Mouse (Mus musculus) adrenal gland, adult (tissue): ENCODE data around the gene Polrmt.
"Not testable (repeated sequence)": the region's sequence is repeated elsewhere in the genome, so short reads cannot be mapped to it uniquely, and the experiment has no call there.

ENCODE experiments used
- DNase-seq, 2 experiments: peaks; one replicate each; pipeline ENCODE4 v3.0.0; 2022 to 2023; ENCODE audit warnings: low spot score in 1 of 2; ENCODE audit not compliant: inconsistent age in 2 of 2

The Polrmt gene

DNA sequence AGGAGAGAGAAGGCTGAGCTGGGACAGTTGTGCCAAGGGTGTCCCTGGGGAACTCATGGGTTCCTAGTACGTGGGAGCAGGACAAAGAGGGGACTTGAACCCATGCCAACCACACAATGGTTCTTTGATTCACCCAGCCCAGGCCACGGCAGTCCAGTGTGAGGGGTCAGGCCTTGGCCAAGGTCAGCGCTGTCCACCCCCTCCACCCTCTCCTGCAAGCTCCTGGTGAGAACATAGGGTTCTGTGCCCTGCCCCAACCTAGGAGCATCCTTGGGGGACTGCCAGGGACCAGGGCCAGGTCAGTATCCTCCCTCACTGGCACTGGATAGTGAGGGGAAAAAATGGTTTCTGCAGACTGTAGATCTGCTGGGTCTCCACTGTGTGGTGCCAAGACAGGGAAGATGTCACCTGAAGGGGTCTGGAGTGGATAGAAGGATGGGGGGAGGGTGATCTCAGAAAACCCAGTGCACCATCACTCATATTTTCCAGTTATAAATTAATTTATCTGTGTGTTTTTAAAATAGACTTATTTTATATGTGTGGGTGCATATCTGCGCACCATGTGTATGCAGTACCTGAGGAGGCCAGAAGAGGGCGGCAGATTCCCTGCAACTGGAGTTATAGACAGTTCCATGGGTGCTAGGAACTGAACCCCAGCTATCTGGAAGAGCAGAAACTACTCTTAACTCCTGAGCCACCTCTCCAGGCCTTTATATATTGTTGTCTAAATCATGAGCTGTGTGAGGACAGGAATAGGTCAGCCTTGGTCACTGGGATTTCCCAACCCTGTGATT lies 28.3 kb upstream of the Polrmt start:
- no peak for DNase-seq

DNA sequence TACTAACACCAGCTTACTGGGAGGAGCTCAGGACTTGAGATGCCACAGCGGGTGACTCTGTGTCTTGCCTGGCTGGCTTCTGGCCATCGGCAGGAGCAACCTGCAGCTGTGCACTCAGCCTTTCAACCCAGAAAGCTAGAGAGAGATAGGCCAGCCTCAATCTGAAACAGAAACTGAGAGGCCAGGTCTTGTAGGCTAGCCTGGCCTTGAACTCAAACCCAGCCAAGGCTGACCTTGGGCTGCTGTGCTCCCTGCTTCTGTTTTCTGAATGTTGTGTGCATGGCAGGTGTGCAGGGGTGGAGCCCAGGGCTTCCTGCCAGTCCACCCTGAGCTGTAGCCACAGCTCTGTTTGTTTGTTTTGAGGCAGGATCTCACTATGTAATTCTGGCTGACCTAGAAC lies 26.8 kb upstream of the Polrmt start:
- DNase-seq: peak in 1 of 2 experiments; percentile 68

DNA sequence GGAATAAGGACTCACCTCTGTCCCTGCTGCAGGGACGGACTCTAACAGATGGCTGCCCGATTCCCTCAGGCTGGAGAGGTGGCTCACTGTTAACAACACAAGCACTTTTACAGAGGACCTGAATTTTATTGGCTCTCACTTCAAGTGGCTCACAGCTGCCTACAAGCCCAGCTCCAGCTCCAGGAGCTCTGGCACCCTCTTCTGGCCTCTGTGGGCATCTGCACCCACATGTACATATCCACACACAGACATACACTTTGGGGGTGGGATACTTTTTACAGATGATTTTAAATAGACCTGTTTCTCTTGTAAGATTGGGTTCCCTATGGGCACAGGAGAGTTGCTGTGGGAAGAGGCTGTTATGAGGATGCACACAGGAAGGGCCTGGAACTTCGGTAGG lies 25.9 kb upstream of the Polrmt start:
- DNase-seq: no peak

DNA sequence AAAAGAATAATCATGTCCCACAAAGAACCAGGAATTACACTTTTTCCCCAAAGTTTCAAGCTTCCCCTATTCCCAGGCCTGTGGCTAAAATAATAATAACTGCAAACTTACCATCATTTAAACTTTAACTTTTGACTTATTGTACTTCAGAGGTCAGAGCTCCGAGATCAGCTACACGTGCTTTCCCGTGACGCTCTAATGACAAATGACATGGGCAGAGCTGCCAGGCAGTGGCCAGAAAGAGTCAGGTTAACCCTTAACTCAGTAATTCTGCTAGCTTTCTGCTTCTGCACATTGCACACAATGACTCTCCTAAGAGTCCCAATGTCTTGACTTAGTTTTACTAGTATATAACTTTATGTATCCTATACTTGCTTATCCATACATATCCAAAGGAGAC lies 22.9 kb upstream of the Polrmt start:
- no peak for DNase-seq

DNA sequence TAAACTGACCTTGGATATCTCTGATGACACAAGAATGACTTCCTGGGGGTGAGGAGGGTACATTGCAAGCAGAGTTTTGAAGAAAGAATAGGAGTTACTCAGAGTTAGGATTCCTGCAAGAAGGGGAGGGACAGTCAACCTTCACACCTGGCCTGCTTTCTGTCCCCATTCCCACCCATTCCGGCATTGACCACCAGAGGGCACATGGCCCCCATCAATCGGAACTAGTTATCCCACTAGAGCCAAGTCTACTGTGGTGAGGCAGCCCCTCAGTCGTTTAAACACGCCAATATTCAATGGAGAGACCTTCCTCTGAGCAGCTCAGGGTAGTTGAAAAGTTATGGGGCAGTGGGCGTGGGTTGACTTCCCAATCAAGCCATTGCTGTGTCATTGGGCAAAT lies 22.0 kb upstream of the Polrmt start:
- peak; percentile 81 to 92 for DNase-seq

DNA sequence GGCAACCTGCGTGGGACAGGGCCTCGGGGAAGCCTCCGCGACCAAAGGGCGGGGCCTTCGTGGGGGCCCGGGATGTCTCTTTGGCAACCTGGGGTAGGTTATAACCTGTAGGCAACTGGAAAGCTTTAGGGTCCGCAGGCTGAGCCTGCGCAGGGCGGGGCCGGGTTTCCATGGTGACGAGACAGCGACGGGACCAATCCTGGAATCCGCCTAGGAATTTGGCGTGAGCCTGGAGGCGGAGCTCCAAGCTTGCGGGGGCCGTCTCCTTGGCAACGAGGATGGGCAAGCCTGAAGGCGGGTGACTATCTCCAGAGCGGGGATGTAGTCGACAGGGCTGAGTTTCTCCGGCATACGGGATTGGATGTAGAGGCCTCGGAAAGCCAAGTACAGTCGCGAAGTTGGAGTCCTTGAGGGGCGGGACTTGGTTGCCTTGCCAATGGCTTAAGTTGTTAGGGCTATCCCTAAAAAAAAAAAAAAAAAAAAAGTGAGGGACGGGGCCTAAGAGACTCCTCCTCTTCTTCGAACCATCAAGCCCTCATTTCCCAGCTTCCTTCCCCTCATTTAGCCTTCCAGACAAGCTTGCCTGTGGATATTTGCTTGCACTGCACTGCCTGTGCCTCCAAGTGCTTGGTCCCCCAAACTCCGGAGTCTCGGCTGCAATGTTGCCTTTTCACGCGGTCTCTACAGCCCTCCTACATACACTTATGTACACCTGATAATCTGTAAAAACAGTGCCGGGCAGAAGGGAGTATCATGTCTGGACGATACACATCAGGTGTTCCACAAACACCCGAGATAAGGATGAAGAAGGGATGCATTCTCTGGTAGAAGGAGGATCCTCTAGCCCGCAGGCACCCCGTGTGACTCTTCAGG lies 21.2 kb upstream of the Polrmt start:
- DNase-seq: peak; percentile 96 to 97

DNA sequence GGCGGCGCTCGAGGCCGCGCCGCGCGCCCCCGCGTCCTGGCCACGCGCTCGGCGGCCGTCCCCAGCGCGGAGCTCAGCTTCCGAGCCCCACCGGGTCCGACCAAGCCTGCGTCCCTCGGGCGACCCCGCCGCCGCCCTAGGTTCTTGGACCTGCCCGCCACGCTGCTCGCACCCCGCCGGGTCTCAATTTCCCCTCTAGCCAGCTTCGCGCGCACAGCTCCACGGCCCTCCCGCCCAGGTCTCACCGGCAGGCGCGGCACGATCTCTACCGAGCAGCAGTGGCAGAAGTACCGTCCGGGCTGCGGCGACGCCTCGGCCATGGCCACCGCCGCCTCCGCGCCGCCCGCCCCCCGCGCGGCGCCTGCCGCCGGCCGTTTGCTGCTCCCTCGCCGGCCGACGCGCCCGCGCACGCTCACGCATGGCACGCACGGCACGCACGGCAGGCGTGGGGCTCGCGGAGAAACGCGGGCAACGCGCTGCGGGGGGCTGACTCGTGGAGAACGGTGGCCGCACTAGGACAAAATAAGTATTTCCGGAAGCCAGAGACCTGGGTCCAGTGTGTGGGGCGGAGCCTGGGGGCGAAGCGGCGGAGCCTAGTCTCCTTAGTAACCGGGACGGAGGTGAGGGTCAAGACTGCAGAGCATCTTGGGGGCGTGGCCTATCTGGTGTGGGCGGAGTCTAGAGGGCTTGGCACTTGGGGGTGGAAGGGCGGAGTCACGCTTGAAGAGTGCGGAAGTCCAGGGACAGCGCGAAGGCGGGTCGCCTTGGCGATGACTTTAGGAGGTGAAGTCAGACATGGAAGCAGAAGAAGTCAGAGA lies 20.3 kb upstream of the Polrmt start, which contains the start of gene Rnf126:
Gene Rnf126, minus strand, starts transcription at position 445 of the 818 bp plus-strand sequence.
- DNase-seq: peak; percentile 100

DNA sequence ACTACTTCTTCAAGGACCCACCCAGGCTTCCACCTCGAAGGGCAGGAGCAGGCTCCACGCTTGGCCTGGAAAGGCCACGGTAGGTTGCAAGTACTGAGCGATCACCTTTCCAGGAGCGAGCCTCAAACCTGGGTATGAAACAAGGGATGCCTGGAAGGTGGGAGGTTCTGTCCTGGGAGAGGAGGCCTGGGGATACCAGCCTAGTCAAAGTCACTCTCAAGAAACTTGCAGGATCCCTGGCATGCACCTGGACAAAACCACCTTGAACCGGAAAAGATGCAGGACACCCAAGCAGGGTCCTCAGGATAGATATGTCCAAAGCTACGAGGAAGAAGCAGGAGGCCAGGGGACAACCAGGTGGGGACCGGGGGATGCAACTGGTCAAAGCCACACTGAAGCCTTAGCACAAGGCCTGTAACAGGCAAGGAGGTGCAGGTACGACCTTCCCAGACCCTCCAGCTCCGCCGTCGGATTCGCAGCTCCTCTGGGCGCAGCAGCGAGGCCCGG lies 19.7 kb upstream of the Polrmt start:
- DNase-seq: no peak

DNA sequence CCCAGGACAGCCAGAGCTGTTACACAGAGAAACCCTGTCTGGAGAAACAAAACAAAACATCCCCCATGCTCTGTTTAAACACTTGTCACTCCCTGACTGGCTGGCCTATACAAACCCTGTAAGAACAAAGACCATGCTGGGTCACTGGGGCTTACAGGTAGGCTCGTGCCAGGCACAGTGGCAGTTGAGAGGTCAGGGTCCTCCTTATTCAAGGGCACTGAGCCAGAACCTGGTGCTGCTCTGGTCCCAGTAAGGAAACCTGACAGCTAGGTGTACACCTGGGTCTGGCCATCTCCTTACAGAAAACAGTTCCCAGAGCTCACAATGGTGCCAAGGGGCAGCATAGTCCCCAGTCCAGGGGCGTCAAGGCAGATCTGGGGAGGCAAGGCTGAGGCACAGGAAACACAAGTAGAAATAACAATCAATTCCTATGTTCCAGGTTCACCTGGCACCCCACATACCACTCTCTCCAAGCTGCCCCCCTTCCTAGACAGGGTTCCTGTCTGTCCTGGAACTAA lies 18.9 kb upstream of the Polrmt start:
- peak in 1 of 2 experiments; percentile 52 for DNase-seq

DNA sequence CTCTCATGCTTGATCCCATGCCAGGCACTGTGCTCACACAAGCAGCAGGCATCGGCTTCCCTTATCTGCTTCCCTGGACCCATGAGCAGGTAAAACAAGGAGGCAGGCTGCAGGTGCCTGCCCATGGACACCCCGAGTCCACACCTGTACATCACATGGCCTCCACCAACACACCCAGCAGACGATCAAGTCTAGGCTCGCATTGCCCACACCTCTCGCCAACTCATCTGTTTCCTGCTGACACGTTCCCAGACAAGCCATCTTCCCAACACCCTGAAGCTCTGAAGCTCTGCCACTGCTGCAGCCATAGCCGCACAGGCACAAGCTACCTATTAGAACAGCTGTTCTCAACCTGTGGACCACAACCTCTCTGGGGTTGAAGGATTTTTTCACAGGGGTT lies 17.9 kb upstream of the Polrmt start:
- no peak for DNase-seq

DNA sequence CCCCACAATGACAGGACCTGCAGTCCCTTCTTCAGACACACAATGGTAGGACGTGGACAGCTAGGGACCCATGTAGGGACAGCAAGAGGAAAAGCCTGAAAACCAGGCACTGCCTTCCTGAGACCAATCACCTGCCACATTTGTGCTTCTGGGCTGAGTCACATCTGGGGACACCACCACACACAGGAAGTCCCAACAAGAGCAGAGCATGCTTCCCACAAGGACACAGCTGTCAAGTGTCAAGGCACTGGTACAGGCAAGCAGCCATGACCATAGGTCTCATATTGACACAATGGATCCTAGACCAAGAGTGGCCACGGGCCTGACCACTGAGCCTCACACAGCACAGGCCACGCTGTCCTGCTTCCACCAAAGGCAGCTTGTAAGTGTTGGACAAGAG lies 16.5 kb upstream of the Polrmt start:
- peak in 1 of 2 experiments; percentile 55 for DNase-seq

DNA sequence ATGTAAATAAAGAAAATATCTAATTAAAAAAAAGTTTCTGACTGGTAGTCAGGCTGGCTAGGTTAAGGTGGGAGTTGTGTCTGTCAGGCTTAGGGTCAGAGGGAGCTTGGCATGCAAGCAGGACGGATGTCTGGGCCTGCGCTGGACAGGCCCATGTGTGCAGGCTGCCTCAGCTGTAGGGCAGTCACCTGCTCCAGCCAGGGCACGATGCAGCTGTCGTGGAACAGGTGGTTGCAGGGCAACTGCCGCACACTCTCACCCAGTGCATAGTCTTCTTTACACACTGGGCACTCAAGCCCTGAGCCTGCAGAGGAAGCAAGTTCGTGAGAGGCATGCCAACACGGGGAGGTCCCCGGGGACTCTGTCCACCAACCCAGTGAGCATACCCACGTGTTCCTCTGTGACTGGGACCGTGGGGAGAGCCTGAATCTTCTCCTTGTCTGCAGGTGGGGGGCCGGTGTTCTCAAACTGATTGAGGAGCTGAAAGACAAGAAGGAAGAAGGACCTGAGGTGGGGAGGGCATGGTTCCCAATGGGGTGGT lies 14.3 kb upstream of the Polrmt start:
- DNase-seq: no peak

DNA sequence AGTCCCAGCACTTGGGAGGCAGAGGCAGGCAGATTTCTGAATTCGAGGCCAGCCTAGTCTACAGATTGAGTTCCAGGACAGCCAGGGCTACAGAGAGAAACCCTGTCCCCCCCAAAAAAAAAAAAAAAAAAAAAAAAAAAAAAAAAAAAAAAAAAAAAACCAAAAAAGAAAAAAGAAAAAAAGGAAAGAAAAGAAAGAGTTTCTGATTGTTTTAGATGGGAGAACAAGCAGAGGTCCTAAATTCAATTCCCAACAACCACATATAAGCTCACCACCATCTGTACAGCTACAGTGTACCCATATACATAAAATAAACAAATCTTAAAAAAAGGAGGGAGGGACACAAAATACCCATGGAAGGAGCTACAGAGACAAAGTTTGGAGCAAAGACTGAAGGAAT lies 13.3 kb upstream of the Polrmt start:
- not testable (repeated sequence) for DNase-seq

DNA sequence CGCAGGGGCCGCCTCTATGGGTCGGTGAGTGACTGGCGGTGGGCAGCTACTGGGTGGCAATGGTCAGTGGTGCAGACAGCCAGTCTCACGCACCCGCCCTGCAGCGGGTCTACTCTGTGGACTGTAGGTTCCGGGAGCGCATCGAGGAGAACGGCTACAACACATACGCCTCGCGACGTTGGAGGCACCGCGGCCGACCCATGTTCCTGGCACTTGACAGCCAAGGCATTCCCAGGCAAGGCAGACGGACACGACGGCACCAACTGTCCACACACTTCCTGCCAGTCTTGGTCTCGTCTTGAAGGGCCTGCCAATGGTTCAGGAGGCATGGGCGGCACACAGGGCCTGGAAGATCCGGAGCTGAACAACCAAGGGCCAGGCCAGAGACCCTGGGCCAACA lies 10.3 kb upstream of the Polrmt start:
- no peak for DNase-seq

DNA sequence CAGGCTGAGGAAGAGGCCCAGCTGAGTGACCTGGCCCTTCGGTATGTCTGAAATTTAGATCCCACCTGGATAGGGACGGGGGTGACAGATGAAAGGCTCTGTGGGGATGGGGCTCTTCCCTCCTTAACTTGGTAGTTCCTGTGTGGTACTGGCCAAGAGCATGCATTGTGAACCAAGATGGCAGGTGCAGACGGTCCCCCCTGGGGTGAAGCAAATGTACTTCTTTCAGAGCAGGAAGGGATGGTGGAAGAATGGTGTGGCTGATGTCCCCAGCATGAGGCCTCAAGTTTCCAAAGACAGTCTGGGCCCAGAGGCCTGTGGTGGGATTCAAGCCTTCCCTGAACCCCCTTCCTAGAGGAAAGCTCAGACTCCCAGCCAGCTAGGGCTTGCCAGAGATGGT lies 9.5 kb upstream of the Polrmt start:
- no peak for DNase-seq

DNA sequence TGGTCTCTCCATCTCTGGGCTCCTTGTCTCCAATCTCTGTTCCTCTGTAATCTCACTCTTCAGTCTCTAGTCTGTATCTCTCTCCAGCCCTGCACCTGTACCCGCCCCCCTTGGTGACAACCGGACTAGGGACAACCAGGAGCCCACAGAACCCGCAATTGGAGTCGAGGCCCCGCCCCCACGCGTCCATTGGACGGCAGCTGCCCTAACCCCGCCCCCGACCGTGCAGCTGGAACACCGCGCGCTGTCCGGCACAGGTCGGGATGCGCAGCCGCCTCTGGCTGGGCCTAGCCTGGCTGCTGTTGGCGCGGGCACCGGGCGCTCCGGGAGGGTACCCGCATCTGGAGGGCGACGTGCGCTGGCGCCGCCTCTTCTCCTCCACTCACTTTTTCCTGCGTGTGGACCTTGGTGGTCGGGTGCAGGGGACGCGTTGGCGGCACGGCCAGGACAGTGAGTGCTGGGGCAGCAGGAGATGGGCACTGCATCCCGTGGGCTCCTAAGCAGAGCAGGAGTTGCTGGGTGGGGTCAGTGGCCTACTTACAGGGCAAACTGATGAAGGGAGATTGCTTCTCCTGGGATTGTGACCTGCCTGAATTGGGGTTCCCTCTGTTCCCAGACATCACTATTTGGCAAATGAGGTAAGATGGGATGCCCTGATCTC lies 8.6 kb upstream of the Polrmt start, which contains the start of gene Fgf22:
Gene Fgf22, plus strand, starts transcription at position 221 of the 661 bp plus-strand sequence.
- peak; percentile 83 to 91 for DNase-seq

DNA sequence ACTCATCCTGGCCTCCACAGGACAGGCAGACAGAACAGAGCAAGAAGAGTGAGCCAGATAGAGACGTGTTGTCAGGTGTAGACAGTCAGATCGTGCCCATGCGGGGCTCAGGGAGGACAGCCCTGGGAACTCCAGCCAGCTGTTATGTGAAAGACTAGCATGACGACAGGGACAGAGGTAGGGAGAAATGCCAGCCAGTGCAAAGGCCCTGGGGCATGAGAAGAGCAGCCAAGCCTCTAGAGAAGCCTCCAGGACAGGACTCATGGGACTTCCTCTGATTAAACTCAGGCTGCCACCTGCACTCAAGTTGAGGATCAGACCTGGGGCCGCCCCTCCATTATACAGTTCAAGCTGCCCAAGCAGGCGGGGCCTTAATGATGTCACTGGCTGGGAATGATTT lies 2.1 kb upstream of the Polrmt start:
- no peak for DNase-seq

DNA sequence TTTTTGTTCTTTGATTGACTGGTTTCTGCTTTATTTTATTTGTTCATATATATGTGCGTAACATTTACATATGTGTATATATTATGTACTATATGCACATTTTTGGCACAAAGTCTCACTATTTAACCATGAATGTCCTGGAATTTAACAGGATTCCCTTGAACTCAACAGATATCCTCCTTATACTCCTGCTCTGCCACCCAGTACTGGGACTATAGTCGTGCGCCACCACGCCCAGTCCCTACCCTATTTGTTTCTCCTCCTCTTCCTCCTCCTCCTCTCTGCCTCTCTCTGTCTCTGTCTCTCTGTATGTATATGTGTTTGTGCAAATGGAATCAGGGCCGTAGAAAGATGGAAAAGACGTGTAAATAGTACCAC lies 382 bp upstream of the Polrmt start:
- peak in 1 of 2 experiments; percentile 61 for DNase-seq

DNA sequence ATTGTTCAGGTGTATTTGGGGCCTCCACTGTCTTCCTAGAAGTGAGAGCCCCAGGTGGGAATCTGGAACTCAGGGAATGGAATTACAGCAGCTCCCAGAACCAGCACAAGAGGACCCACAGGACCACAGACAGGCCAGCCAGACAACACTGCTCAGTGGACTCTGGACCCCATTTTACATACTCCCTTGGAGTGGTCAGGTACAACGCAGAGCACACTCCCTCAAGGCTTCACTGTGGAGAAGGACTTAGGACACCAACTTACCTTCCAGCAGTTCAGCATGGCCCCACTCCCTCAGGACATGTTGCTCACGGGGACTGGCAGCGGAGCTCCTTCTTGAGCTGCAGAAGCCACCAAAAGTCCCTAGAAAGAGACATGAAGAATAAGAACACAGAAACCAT lies 970 bp downstream of the Polrmt start:
- no peak for DNase-seq
